Mouse (Mus musculus): ENCODE measurements around the gene Lctl.

Lctl gene

DNA sequence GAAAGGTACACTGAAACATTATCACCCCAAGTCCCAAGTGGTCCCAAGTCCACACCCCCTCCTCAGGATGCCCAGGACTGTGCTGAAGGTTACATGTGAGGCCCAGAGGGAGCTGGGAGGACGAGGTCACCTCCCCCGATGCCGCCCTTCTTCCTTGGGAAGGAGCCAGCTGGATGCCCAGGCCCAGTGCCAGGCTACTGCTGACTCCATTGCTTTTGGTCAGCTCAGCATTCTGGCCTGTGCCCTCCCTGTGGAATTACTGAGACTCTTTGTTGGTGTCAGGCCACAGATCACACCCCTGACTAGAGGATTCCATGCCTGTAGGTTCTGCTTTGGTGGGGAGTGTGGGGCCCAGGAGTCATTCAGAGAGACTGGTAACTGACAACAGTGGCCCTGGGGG, at the start of gene Lctl:
Gene Lctl, plus strand, starts transcription at position 272 of the 400 bp plus-strand sequence.
- DNase-seq (ENCODE audit: inconsistent ontology term): peak; percentile 79

- DNase-seq (ENCODE audit: inconsistent ontology term): peak; percentile 78
Observed at GRCm38 (mm10) chr9:64067787-64068186, 49.2 kb upstream of the Lctl start.

DNA sequence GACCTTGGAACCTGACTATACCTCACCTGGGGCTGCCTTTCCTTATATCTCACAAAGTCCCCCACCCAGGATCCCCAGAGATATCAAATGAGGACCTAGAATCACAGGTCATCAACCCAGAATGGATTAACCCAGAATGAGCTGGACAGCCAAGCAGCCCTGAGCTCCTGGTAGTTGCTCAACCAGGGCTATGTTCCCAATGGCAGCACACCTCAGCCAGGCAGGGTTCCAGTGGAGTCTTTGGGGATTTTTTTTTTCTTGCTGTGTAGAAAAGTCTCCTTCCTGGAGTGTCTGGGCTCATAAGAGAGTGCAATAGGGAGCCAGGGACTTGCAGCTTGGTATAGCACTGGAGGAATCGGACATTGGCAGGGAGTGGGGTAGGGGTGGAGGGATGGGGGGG, 48.4 kb upstream of the Lctl start:
- DNase-seq (ENCODE audit: inconsistent ontology term): no peak

- no peak for DNase-seq (ENCODE audit: inconsistent ontology term)
Observed at GRCm38 (mm10) chr9:64069131-64069530, 47.8 kb upstream of the Lctl start.

DNA sequence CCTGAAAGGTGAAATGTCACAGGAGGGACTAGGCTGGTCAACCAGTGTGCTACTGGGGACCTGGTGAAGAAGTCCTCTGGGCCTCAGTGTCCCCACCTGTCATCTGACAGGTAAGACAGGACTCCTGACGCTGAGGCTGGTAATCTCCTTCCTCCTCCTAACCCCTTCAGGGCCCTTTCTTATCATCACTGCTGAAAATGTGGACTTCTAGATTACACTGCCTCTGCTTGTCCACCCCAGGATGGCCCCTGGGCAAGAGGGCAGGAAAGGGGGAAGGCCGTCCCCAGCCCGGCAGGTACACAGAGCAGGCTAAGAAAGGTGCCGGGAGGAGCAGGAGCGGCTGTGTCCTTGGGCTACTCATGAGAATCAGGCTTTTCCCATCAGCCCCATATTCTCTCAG, 46.3 kb upstream of the Lctl start:
- DNase-seq (ENCODE audit: inconsistent ontology term): no peak

- DNase-seq (ENCODE audit: inconsistent ontology term): no peak
Observed at GRCm38 (mm10) chr9:64074831-64075230, 42.1 kb upstream of the Lctl start.

DNA sequence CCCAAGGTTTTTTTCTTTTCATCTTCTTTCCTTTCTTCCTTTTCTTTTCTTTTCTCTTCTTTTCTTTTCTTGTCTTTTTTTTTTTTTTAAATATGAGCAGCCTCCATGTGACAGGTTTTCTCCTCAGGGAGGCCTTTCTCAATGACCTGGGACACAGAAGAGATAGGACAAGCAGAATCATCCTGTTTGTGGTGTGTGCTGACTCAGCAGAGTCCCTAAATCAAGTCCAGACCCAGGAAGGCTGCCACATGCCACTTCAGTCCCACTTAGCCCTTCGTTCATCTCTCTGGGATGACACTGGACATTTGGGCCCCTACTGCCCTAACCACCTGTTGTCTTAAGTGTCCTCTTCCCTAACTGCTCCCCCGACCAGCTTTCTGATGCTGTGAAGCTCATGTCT, 40.5 kb upstream of the Lctl start:
- DNase-seq (ENCODE audit: inconsistent ontology term): no peak

DNA sequence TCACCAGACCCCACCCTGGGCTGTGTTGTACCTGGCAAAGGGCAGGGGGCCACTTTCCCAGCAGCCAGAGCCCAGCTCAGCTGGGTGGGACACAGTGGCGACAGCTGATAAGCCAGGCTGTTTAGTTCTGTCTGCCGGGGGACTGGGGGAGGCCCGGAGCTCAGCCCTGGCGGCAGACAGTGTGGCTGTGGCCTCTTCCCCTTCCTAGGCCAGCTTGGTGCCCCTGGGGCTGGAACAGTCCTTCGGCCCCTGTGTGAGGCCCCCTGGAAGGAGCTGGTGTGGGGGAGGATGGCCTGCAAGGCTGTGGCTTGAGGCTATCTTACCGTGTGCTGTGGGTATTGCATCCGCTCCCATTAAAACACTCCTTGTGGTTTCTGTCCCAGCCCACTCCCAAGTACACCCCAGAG, 38.6 kb upstream of the Lctl start:
- no peak for DNase-seq (ENCODE audit: inconsistent ontology term)

GRCm38 (mm10) chr9:64079922-64080321, 37.0 kb upstream of the Lctl start:
- DNase-seq (ENCODE audit: inconsistent ontology term): no peak

- DNase-seq (ENCODE audit: inconsistent ontology term): peak; percentile 76
Observed at GRCm38 (mm10) chr9:64084231-64084630, 32.7 kb upstream of the Lctl start.

GRCm38 (mm10) chr9:64084661-64085399, 32.1 kb upstream of the Lctl start:
- DNase-seq (ENCODE audit: inconsistent ontology term): peak; percentile 87

GRCm38 (mm10) chr9:64085976-64086375, 31.0 kb upstream of the Lctl start:
- no peak for DNase-seq (ENCODE audit: inconsistent ontology term)

- DNase-seq (ENCODE audit: inconsistent ontology term): no peak
Observed at GRCm38 (mm10) chr9:64086543-64086942, 30.4 kb upstream of the Lctl start.

DNA sequence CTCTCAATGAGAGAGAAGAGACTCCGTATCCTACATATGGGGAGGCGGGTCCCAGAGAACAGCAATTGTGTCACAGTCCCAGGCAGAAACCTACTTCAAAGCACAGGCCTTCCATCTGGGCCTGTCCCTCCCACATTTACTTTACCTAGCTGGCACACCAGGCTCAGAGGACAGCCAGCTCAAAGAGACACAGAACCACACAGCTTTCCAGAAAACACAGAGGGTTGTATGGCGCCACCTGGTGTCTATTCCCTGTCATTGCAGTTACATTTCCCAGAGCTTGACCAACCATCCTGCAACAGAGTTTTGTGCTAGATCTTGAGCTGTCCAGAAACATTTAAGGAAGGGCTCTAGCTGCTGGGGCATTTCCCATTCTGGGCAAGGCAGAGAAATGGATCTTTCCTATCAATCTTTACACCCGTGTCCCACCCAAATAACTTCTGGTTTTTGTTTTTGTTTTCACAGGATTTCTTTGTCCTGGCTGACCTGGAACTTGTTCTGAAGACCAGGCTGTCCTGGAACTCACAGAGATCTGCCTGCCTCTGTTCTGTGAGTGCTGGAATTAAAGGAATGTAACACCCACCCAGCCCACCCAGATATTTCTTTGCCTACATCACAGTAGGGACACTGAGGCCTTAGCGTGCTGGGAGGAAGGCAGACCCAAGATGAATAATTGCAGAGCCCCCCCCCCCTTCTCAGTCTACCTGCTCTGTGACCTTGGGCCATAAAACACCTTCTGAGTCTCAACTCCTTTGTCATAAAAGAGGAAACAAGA, 29.3 kb upstream of the Lctl start:
- peak; percentile 70 for DNase-seq (ENCODE audit: inconsistent ontology term)

DNA sequence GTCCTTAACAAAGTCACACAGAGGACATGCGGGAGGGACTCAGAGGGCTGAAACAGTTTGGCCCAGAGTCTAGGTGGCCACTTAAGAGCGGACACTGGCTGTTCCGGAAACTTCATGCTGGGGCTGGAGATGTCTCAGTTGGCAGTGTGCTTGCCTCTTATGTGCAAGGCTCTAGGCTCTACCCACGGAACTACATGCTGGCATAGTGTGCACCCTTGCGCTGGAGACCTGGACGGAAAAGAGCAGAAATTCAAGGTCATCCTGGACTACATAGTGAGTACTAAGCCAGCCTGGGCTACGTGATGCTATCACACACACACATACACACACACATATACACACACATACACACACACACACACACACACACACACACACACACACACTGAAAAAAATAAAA, 28.6 kb upstream of the Lctl start:
- DNase-seq (ENCODE audit: inconsistent ontology term): no peak

GRCm38 (mm10) chr9:64089004-64089403, 27.9 kb upstream of the Lctl start:
- peak; percentile 51 for DNase-seq (ENCODE audit: inconsistent ontology term)

GRCm38 (mm10) chr9:64094083-64094482, 22.9 kb upstream of the Lctl start:
- DNase-seq (ENCODE audit: inconsistent ontology term): peak; percentile 91

DNA sequence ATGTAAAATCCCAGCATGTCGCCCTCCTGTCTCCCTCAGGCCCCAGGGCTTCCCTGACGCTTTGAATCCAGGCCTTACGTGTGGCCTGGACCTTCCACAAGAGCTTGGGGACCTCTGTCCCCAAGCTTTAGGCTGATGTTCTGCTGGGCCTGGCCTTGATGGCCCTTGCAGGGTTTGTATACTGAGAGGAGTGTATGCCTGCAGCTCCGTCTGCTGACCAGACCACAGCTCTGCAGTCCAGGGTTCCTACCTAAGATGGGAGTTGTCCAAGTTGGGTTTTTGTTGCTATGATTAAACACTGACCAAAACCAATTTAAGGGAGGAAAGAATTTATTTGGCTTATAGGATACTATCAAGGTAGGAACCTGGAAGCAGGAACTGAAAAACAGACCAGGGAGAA, 18.7 kb upstream of the Lctl start:
- no peak for DNase-seq (ENCODE audit: inconsistent ontology term)

GRCm38 (mm10) chr9:64100442-64100841, 16.5 kb upstream of the Lctl start:
- peak; percentile 65 for DNase-seq (ENCODE audit: inconsistent ontology term)

DNA sequence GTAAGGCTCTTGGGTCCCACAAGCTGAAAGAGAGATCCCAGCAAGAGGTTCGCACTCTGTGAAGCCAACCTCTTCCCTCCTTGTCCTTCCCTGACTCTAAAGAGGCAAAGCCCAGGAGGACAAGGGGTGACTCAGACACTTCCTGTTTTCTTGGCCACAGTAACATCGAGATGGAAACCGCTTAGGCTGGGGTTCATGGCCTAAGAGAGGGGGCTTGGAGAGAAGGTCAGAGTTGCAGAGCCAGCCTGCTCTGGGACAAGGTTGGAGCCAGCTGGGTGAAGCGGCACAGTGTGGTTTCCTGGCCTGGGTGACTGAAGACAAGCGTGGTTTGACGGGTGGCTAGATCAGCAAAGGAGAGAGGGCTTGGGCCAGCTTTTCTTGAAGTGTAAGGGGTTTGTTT, 11.6 kb upstream of the Lctl start:
- no peak for DNase-seq (ENCODE audit: inconsistent ontology term)

- no peak for DNase-seq (ENCODE audit: inconsistent ontology term)
Observed at GRCm38 (mm10) chr9:64110502-64110901, 6.4 kb upstream of the Lctl start.

DNA sequence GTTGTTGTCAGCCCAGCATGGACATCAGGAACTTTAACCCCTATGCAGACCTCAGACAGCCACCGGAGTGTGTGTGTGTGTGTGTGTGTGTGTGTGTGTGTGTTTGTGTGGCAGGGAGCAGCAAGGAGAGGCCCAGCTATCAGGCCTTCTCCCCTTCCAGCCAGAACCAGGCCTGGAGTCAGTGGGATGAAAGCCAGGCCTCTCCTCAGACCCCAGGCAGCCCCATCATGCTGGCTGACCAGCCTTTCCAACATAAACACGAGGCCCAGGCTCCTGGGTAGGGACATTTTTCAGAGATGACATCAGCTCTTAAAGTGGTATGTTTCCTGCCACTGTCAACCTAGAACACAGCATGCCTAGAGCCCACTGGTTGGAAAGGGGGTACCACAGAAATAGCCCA, 2.3 kb upstream of the Lctl start:
- DNase-seq (ENCODE audit: inconsistent ontology term): peak; percentile 62

DNA sequence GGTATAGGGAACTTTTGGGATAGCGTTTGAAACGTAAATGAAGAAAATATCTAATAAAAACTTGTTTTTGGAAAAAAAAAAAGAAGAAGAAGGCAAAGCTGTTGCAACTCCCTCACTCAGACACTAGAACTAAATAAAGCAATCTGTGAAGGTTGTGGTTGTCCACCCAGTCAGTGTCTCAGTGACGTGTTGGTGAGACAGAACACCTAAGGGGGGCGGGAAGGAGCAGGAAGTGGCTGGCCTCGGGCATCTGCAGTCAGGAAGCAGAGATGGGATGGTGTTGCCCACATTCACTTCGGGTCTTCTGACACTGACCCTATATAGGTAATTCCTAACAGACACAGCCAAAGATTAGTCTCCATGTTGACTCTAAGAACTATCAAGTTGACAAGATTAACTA, 1.2 kb upstream of the Lctl start:
- no peak for DNase-seq (ENCODE audit: inconsistent ontology term)
